Mouse (Mus musculus) CH12.LX (cell line): ENCODE data around the gene Kcnh3.

ENCODE experiments used
- CTCF ChIP-seq, 2 experiments: IDR thresholded peaks in 1 of 2; conservative IDR thresholded peaks in 1 of 2; 2 replicates each; pipeline ENCODE4 v1.5.1; 2011 to 2012; ENCODE audit warnings: low read depth in 2 of 2, low read length in 2 of 2, improper control_type of control experiment in 1 of 2, inconsistent platforms in 1 of 2, mild to moderate bottlenecking in 1 of 2, moderate library complexity in 1 of 2
- JUND ChIP-seq: conservative IDR thresholded peaks from 2 replicates; pipeline ENCODE4 v1.6.1; 2011; ENCODE audit warnings: low read depth, low read length, improper control_type of control experiment
- MAX ChIP-seq: IDR thresholded peaks from 2 replicates; pipeline ENCODE4 v1.6.1; 2011; ENCODE audit warnings: low read length, improper control_type of control experiment
- USF1 ChIP-seq: IDR thresholded peaks from 2 replicates; pipeline ENCODE4 v1.6.1; 2014; ENCODE audit warnings: low read depth, mild to moderate bottlenecking, inconsistent platforms, low read length, improper control_type of control experiment
- ZKSCAN1 ChIP-seq: IDR thresholded peaks from 2 replicates; pipeline ENCODE4 v1.6.1; 2012; ENCODE audit warnings: low read depth, inconsistent platforms, low read length, improper control_type of control experiment, borderline replicate concordance

DNA sequence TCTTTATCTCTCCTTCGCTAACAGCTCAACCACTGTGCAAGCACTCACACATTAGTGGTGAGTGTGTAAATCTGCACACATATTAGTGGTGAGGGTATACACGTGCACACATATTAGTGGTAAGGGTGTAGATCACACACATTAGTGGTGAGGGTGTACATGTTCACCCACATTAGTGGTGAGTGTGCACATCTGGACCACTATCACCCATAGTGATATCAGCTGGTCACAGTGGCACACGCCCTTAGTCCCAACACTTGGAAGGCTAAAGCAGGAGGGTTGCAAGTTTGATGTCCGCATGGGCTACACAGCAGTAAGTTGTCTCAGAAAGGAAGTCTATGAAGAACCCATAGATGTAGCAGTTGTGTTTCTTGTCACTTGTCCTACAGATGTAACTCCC lies 7.0 kb upstream of the Kcnh3 start:
- TF ChIP-seq JUND = no peak
- no peak for TF ChIP-seq MAX
- no peak for TF ChIP-seq CTCF (conservative IDR thresholded peaks at IDR 0.05 in 1 of 2, IDR thresholded peaks at IDR 0.05 in 1 of 2; ENCODE audit: low read depth in 2 of 2, low read length in 2 of 2)
- no peak for TF ChIP-seq ZKSCAN1
- TF ChIP-seq USF1 = no peak
